Mouse (Mus musculus): ENCODE data around the gene Ifi27l2a. TPM values are rescaled to one million over a fixed set of nuclear protein-coding genes. Genes with fewer than 3 reads are reported as not detected.
"Not testable (repeated sequence)": the region's sequence is repeated elsewhere in the genome, so short reads cannot be mapped to it uniquely, and the experiment has no call there.

Ifi27l2a gene
- total RNA-seq, 1 experiment: 2.1 TPM

DNA sequence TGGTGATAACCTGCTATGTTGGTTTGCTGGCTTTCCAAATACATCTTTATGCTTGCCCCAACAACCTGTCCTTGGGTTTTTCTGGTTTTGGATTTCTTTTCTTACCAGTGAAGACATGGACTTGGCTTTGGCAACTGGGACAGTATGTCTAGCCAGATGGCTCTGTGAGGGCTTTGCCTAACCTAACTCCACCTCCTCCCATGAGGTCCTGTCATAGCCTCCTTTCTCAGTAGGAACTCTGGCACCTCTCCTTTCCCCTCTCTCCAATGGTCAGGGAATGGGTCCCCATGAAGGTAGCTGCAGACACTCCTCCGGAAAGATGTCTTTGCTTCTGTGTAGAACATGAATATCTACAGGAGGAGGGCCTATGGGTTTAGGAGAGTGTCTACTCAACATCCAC, 43.2 kb upstream of the Ifi27l2a start:
- no peaks in the 10 kb centered on the region for H3K9me3 ChIP-seq (ENCODE audit: control insufficient read depth, insufficient read depth, low read depth, low read length)
- no peak overlapping the region for H3K9ac ChIP-seq (ENCODE audit: insufficient read depth, low read depth, low read length, poor library complexity, severe bottlenecking)
- in situ Hi-C loops (cut with MboI; ENCODE audit: low sequenced_read_pairs in 2 of 2, unreplicated experiment in 2 of 2): no loop called here
- TF ChIP-seq MAFK (IDR thresholded peaks at IDR 0.05; ENCODE audit: insufficient read depth, low read depth, low read length): no peak
- TF ChIP-seq HCFC1 (IDR thresholded peaks at IDR 0.05; ENCODE audit: borderline replicate concordance, insufficient read depth, low read length): no peak
- TF ChIP-seq ZC3H11A (IDR thresholded peaks at IDR 0.05; ENCODE audit: borderline replicate concordance, low read depth, low read length): no peak
- no peak for TF ChIP-seq CHD2 (IDR thresholded peaks at IDR 0.05; ENCODE audit: low read depth, low read length)
- TF ChIP-seq ZNF384 (IDR thresholded peaks at IDR 0.05; ENCODE audit: low read depth, low read length): no peak
- H3K36me3 ChIP-seq (ENCODE audit: control insufficient read depth, insufficient read depth, low read length, poor library complexity, severe bottlenecking): no peaks in the 10 kb centered on the region
- H3K4me3 ChIP-seq (ENCODE audit: insufficient read depth in 1 of 2, low read depth in 1 of 2, low read length in 2 of 2, poor library complexity in 1 of 2, severe bottlenecking in 1 of 2): no peak overlapping the region
- no peak for DNase-seq (ENCODE audit: low read depth, low spot score)
- H3K4me1 ChIP-seq (ENCODE audit: control insufficient read depth in 2 of 2, insufficient read depth in 2 of 2, low read length in 2 of 2, poor library complexity in 1 of 2): no peaks in the 10 kb centered on the region
- no peak overlapping the region for H3K27ac ChIP-seq (ENCODE audit: insufficient read depth, low read depth, low read length, poor library complexity, severe bottlenecking)

DNA sequence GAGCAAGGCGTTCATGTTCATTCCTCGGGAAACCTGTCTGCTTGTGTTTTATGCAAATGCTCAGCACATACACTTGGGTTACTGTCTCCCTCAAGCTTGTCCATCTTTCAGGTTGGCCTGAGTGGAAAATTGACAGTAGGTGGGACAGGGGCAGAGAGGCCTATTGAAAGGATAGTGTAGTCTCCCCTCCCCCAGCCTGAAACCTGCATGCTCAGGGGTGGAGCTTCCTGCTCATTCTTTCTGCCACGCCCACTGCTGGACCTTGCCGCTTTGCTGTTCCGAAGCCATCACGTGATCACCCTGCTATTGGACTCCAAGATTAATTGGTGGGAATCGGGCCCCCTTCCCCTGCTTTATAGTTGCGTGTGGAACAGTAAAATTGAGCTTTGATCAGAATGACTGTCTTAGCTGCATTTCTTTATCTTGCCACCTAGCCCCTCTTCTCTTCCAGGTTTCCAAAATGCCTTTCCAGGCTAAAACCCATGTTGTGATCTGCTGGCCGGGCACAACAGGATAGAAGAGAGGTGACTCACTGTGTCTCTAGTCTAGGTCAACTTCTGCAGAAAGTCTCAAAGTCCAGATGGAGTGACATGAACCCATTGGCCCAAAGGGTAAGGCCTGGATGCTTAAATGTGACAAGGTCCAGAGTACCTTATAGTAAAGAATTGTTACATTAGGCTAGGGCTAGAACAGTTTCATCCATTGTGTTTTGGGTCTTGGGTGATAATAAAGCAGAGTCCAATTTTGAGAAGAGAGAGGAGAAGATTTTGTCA, 40.9 kb upstream of the Ifi27l2a start:
- H3K9ac ChIP-seq (ENCODE audit: insufficient read depth, low read depth, low read length, poor library complexity, severe bottlenecking); DNase-seq (ENCODE audit: low read depth, low spot score); H3K4me3 ChIP-seq (ENCODE audit: insufficient read depth in 1 of 2, low read depth in 1 of 2, low read length in 2 of 2, poor library complexity in 1 of 2, severe bottlenecking in 1 of 2); H3K36me3 ChIP-seq (ENCODE audit: control insufficient read depth, insufficient read depth, low read length, poor library complexity, severe bottlenecking); H3K9me3 ChIP-seq (ENCODE audit: control insufficient read depth, insufficient read depth, low read depth, low read length); in situ Hi-C loops (cut with MboI; ENCODE audit: low sequenced_read_pairs in 2 of 2, unreplicated experiment in 2 of 2); H3K27ac ChIP-seq (ENCODE audit: insufficient read depth, low read depth, low read length, poor library complexity, severe bottlenecking); H3K4me1 ChIP-seq (ENCODE audit: control insufficient read depth in 2 of 2, insufficient read depth in 2 of 2, low read length in 2 of 2, poor library complexity in 1 of 2): not testable (repeated sequence)

DNA sequence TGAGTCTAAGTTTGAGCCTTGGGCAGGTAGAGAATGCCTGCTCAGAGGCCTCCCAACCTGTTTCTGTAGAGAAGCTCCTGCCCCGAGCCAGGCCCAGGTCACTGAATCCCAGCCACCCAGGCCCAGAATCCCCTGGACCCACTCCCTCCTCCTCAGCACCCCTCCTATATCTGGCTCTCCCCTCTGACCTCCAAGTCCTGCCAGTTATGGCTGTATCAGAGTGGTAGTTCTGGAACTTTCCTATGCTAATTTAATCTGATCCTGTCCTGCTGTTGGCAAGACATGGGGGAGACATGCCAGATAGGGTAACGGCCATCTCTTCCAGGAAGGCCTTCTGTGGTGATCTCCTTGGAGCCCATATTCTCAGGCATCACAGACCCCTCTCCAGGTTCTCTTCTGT, 39.3 kb upstream of the Ifi27l2a start:
- H3K9me3 ChIP-seq (ENCODE audit: control insufficient read depth, insufficient read depth, low read depth, low read length): no peaks in the 10 kb centered on the region
- no peak for DNase-seq (ENCODE audit: low read depth, low spot score)
- H3K27ac ChIP-seq (ENCODE audit: insufficient read depth, low read depth, low read length, poor library complexity, severe bottlenecking): no peak overlapping the region
- no peaks in the 10 kb centered on the region for H3K36me3 ChIP-seq (ENCODE audit: control insufficient read depth, insufficient read depth, low read length, poor library complexity, severe bottlenecking)
- H3K4me1 ChIP-seq (ENCODE audit: control insufficient read depth in 2 of 2, insufficient read depth in 2 of 2, low read length in 2 of 2, poor library complexity in 1 of 2): no peaks in the 10 kb centered on the region
- no peak overlapping the region for H3K4me3 ChIP-seq (ENCODE audit: insufficient read depth in 1 of 2, low read depth in 1 of 2, low read length in 2 of 2, poor library complexity in 1 of 2, severe bottlenecking in 1 of 2)
- TF ChIP-seq MAFK (IDR thresholded peaks at IDR 0.05; ENCODE audit: insufficient read depth, low read depth, low read length): no peak
- TF ChIP-seq ZNF384 (IDR thresholded peaks at IDR 0.05; ENCODE audit: low read depth, low read length): no peak
- TF ChIP-seq CHD2 (IDR thresholded peaks at IDR 0.05; ENCODE audit: low read depth, low read length): no peak
- no peak for TF ChIP-seq ZC3H11A (IDR thresholded peaks at IDR 0.05; ENCODE audit: borderline replicate concordance, low read depth, low read length)
- no peak for TF ChIP-seq HCFC1 (IDR thresholded peaks at IDR 0.05; ENCODE audit: borderline replicate concordance, insufficient read depth, low read length)
- in situ Hi-C loops (cut with MboI; ENCODE audit: low sequenced_read_pairs in 2 of 2, unreplicated experiment in 2 of 2): no loop called here
- no peak overlapping the region for H3K9ac ChIP-seq (ENCODE audit: insufficient read depth, low read depth, low read length, poor library complexity, severe bottlenecking)

DNA sequence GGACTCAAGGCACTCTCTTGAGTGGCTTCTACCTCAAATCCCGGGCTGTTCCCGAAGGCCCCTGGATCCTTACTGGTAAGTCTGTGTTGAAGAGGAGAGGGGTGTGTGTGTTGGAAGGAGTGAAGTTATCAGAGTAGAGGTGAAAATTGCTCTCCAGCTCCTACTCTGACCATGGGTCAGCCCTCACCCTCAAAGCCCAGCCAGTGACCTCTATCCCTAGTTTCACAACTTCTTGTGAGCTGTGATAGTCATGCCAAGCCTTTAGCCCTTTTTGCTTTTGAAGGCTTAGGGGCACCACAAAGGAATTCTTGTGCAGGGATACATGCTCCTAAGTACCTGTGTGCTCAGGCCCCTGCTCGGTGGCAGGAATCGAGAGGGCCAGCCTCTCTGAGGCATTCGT, 38.2 kb upstream of the Ifi27l2a start:
- H3K4me3 ChIP-seq (ENCODE audit: insufficient read depth in 1 of 2, low read depth in 1 of 2, low read length in 2 of 2, poor library complexity in 1 of 2, severe bottlenecking in 1 of 2): no peak overlapping the region
- no peaks in the 10 kb centered on the region for H3K4me1 ChIP-seq (ENCODE audit: control insufficient read depth in 2 of 2, insufficient read depth in 2 of 2, low read length in 2 of 2, poor library complexity in 1 of 2)
- TF ChIP-seq ZC3H11A (IDR thresholded peaks at IDR 0.05; ENCODE audit: borderline replicate concordance, low read depth, low read length) (no peak), CHD2 (IDR thresholded peaks at IDR 0.05; ENCODE audit: low read depth, low read length) (no peak), ZNF384 (IDR thresholded peaks at IDR 0.05; ENCODE audit: low read depth, low read length) (no peak)
- H3K27ac ChIP-seq (ENCODE audit: insufficient read depth, low read depth, low read length, poor library complexity, severe bottlenecking): no peak overlapping the region
- DNase-seq (ENCODE audit: low read depth, low spot score): no peak
- no peaks in the 10 kb centered on the region for H3K36me3 ChIP-seq (ENCODE audit: control insufficient read depth, insufficient read depth, low read length, poor library complexity, severe bottlenecking)
- H3K9me3 ChIP-seq (ENCODE audit: control insufficient read depth, insufficient read depth, low read depth, low read length): no peaks in the 10 kb centered on the region
- in situ Hi-C loops (cut with MboI; ENCODE audit: low sequenced_read_pairs in 2 of 2, unreplicated experiment in 2 of 2): no loop called here
- H3K9ac ChIP-seq (ENCODE audit: insufficient read depth, low read depth, low read length, poor library complexity, severe bottlenecking): no peak overlapping the region

- Histone ChIP-seq H3K4me1 (ENCODE audit: control insufficient read depth in 2 of 2, insufficient read depth in 2 of 2, low read length in 2 of 2, poor library complexity in 1 of 2) (no peaks in the 10 kb centered on the region), H3K27ac (ENCODE audit: insufficient read depth, low read depth, low read length, poor library complexity, severe bottlenecking) (no peak overlapping the region), H3K4me3 (ENCODE audit: insufficient read depth in 1 of 2, low read depth in 1 of 2, low read length in 2 of 2, poor library complexity in 1 of 2, severe bottlenecking in 1 of 2) (no peak overlapping the region), H3K9ac (ENCODE audit: insufficient read depth, low read depth, low read length, poor library complexity, severe bottlenecking) (no peak overlapping the region), H3K36me3 (ENCODE audit: control insufficient read depth, insufficient read depth, low read length, poor library complexity, severe bottlenecking) (no peaks in the 10 kb centered on the region), H3K9me3 (ENCODE audit: control insufficient read depth, insufficient read depth, low read depth, low read length) (no peaks in the 10 kb centered on the region)
- in situ Hi-C loops (cut with MboI; ENCODE audit: low sequenced_read_pairs in 2 of 2, unreplicated experiment in 2 of 2): no loop called here
- TF ChIP-seq MAFK (IDR thresholded peaks at IDR 0.05; ENCODE audit: insufficient read depth, low read depth, low read length) (no peak), CHD2 (IDR thresholded peaks at IDR 0.05; ENCODE audit: low read depth, low read length) (no peak), ZC3H11A (IDR thresholded peaks at IDR 0.05; ENCODE audit: borderline replicate concordance, low read depth, low read length) (no peak), ZNF384 (IDR thresholded peaks at IDR 0.05; ENCODE audit: low read depth, low read length) (no peak), HCFC1 (IDR thresholded peaks at IDR 0.05; ENCODE audit: borderline replicate concordance, insufficient read depth, low read length) (no peak)
- no peak for DNase-seq (ENCODE audit: low read depth, low spot score)
Measured at GRCm38 (mm10) chr12:103477461-103478015, 34.1 kb upstream of the Ifi27l2a start.
